Mouse (Mus musculus): ENCODE measurements around the gene Foxr1. TPM values are rescaled to one million over a fixed set of nuclear protein-coding genes. Genes with fewer than 3 reads are reported as not detected.

Foxr1 gene
- polyA plus RNA-seq, 1 experiment from 2014 or later, result not detected

Small RNAs within 50 kb of the gene (microRNA-seq; reads per million reads assigned to microRNA genes)
- gene Mir7085, result not detected

Other genes with a start within 250 kb of the Foxr1 start
- gene Cbl, start 207.1 kb downstream of the Foxr1 start, polyA plus RNA-seq (2015; fragmentation: Nextera tagmentation; extraction: Ambion mirVana), result 21.5 and 24.4 TPM in 2 replicates
- gene Ccdc153, start 200.5 kb downstream of the Foxr1 start, polyA plus RNA-seq (2015; fragmentation: Nextera tagmentation; extraction: Ambion mirVana), result not detected in 2 replicates
- gene Pdzd3, start 189.7 kb downstream of the Foxr1 start, polyA plus RNA-seq (2015; fragmentation: Nextera tagmentation; extraction: Ambion mirVana), result 0.17 and 0.48 TPM in 2 replicates
- 4.4 TPM in 2 replicates for gene Nlrx1, start 172.5 kb downstream of the Foxr1 start, polyA plus RNA-seq (2015; fragmentation: Nextera tagmentation; extraction: Ambion mirVana)
- 18.0 and 20.1 TPM in 2 replicates for gene Abcg4, start 152.5 kb downstream of the Foxr1 start, polyA plus RNA-seq (2015; fragmentation: Nextera tagmentation; extraction: Ambion mirVana)
- gene Hinfp, start 135.5 kb downstream of the Foxr1 start, polyA plus RNA-seq (2015; fragmentation: Nextera tagmentation; extraction: Ambion mirVana), result 31.4 and 36.6 TPM in 2 replicates
- 19.1 and 21.6 TPM in 2 replicates for gene C2cd2l, start 120.9 kb downstream of the Foxr1 start, polyA plus RNA-seq (2015; fragmentation: Nextera tagmentation; extraction: Ambion mirVana)
- 37.0 and 40.4 TPM in 2 replicates for gene Dpagt1, start 115.1 kb downstream of the Foxr1 start, polyA plus RNA-seq (2015; fragmentation: Nextera tagmentation; extraction: Ambion mirVana)
- 145 and 151 TPM in 2 replicates for gene H2afx, start 106.4 kb downstream of the Foxr1 start, polyA plus RNA-seq (2015; fragmentation: Nextera tagmentation; extraction: Ambion mirVana)
- 66.8 and 70.8 TPM in 2 replicates for gene Hmbs, start 96.9 kb downstream of the Foxr1 start, polyA plus RNA-seq (2015; fragmentation: Nextera tagmentation; extraction: Ambion mirVana)
- gene Vps11, start 79.5 kb downstream of the Foxr1 start, polyA plus RNA-seq (2015; fragmentation: Nextera tagmentation; extraction: Ambion mirVana), result 36.2 and 38.0 TPM in 2 replicates
- gene Hyou1, start 61.6 kb downstream of the Foxr1 start, polyA plus RNA-seq (2015; fragmentation: Nextera tagmentation; extraction: Ambion mirVana), result 25.6 and 27.7 TPM in 2 replicates
- gene Slc37a4, start 44.3 kb downstream of the Foxr1 start, polyA plus RNA-seq (2015; fragmentation: Nextera tagmentation; extraction: Ambion mirVana), result 64.7 and 65.9 TPM in 2 replicates
- gene Rps25, start 34.0 kb downstream of the Foxr1 start, polyA plus RNA-seq (2015; fragmentation: Nextera tagmentation; extraction: Ambion mirVana), result 1,260 and 1,282 TPM in 2 replicates
- gene Trappc4, start 33.5 kb downstream of the Foxr1 start, polyA plus RNA-seq (2015; fragmentation: Nextera tagmentation; extraction: Ambion mirVana), result 342 and 355 TPM in 2 replicates
- 28.2 and 32.9 TPM in 2 replicates for gene Ccdc84, start 22.6 kb downstream of the Foxr1 start, polyA plus RNA-seq (2015; fragmentation: Nextera tagmentation; extraction: Ambion mirVana)
- not detected in 2 replicates for gene Upk2, start 13.8 kb upstream of the Foxr1 start, polyA plus RNA-seq (2015; fragmentation: Nextera tagmentation; extraction: Ambion mirVana)
- gene Bcl9l, start 41.7 kb upstream of the Foxr1 start, polyA plus RNA-seq (2015; fragmentation: Nextera tagmentation; extraction: Ambion mirVana), result 8.6 TPM in 2 replicates
- 0.10 TPM in 1 of 2 replicates, not detected in the other for gene Cxcr5, start 120.7 kb upstream of the Foxr1 start, polyA plus RNA-seq (2015; fragmentation: Nextera tagmentation; extraction: Ambion mirVana)
- gene Ddx6, start 163.8 kb upstream of the Foxr1 start, polyA plus RNA-seq (2015; fragmentation: Nextera tagmentation; extraction: Ambion mirVana), result 26.1 and 28.2 TPM in 2 replicates
- not detected in 2 replicates for gene Treh, start 232.1 kb upstream of the Foxr1 start, polyA plus RNA-seq (2015; fragmentation: Nextera tagmentation; extraction: Ambion mirVana)